Mouse (Mus musculus): ENCODE measurements at regions not wholly inside any gene's neighbourhood (a gene's known extent, or its start where the extent isn't known, plus 50 kb on each side); places are given as distances from the start of the nearest gene placed in this dataset.

- DNase-seq: no peak
Measured at GRCm38 (mm10) chr4:98190318-98190717, 192.8 kb downstream of the Tm2d1 start.

GRCm38 (mm10) chr4:98189894-98190293, 193.2 kb downstream of the Tm2d1 start:
- no peak for DNase-seq

- DNase-seq: no peak
Measured at GRCm38 (mm10) chr4:98188944-98189343, 194.2 kb downstream of the Tm2d1 start.

GRCm38 (mm10) chr4:98187038-98187437, 196.1 kb downstream of the Tm2d1 start:
- DNase-seq: no peak

GRCm38 (mm10) chr4:98182053-98182355, 201.1 kb downstream of the Tm2d1 start:
- no peak for DNase-seq

- DNase-seq: no peak
Measured at GRCm38 (mm10) chr4:98181185-98182052, 201.7 kb downstream of the Tm2d1 start.

GRCm38 (mm10) chr4:98180336-98180735, 202.8 kb downstream of the Tm2d1 start:
- DNase-seq: no peak
